Mouse (Mus musculus): Measurements from ENCODE around the gene Olfr177. TPM values are rescaled to one million over a fixed set of nuclear protein-coding genes. Genes with fewer than 3 reads are reported as not detected.

Olfr177 gene
- polyA plus RNA-seq (2015; fragmentation: Nextera tagmentation; extraction: Ambion mirVana), result not detected in 2 replicates

DNA sequence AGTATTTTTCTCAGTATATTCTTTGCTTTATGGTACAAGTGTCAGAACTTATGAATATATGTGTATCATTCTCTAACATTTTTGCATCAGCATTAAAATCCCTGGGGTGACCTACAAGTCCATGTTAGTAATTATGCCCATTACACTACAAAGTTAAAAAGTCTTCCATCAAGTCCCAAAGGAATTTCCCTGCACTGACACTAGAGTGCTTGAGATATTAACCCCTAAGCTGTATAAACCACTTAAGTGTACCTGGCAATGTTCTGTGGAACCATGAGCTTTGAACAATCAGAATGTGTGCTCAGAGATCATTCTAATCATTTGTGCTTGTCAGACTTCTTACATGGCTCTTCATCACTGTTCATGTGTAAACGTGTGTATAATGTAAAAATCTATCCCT lies at the start of gene Olfr177:
TSS of gene Olfr177 (minus strand) at position 101 of the 400 bp plus-strand sequence.
- Histone ChIP-seq H3K4me3 (replicated peaks) (no peak within 1 kb of the TSS), H3K27ac (replicated peaks) (no peak within 1 kb of the TSS), H3K9ac (replicated peaks) (no peak within 1 kb of the TSS), H3K4me2 (no peak within 1 kb of the TSS), H3K9me3 (replicated peaks) (no peaks in the 10 kb centered on the region), H3K36me3 (no peaks in the 10 kb centered on the region), H3K27me3 (replicated peaks) (no peaks in the 10 kb centered on the region), H3K4me1 (no peaks in the 10 kb centered on the region)
- WGBS, result 49% methylated on average over 1 of the region's 1 CpGs
- no peak for ATAC-seq (ENCODE audit: low FRiP score)

DNA sequence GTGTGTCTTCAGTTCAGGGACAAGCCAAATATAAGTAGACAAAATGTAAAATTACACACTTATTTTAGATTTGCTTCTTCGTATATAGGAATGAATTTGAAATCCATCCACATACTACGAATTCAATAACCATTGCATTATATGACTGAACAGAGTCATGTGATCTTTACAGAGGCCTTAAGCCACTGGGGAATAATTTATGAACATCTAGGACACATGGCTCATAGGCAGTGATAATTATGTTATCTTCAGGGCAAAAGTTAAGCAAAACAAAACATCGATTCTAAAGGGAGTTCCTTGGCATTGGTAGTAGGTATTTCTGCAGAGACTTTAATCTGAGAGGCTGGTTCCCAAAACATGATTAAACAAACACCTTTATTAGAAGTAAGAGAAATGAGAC lies 17.4 kb upstream of the Olfr177 start, which contains the start of gene Olfr178:
TSS of gene Olfr178 (minus strand) at position 101 of the 400 bp plus-strand sequence.
- no peaks in the 10 kb centered on the region for H3K9me3 ChIP-seq (replicated peaks)
- H3K4me3 ChIP-seq (replicated peaks), result no peak within 1 kb of the TSS
- H3K9ac ChIP-seq (replicated peaks), result no peak within 1 kb of the TSS
- H3K4me1 ChIP-seq, result no peaks in the 10 kb centered on the region
- H3K4me2 ChIP-seq, result no peak within 1 kb of the TSS
- no peak within 1 kb of the TSS for H3K27ac ChIP-seq (replicated peaks)
- ATAC-seq (ENCODE audit: low FRiP score), result no peak
- 92% methylated on average over 3 of the region's 3 CpGs for WGBS
- no peaks in the 10 kb centered on the region for H3K36me3 ChIP-seq
- no peaks in the 10 kb centered on the region for H3K27me3 ChIP-seq (replicated peaks)

- Histone ChIP-seq H3K36me3 (no peaks in the 10 kb centered on the region), H3K9me3 (replicated peaks) (no peaks in the 10 kb centered on the region), H3K9ac (replicated peaks) (no peak overlapping the region), H3K4me2 (no peak overlapping the region), H3K4me1 (no peaks in the 10 kb centered on the region), H3K27ac (replicated peaks) (no peak overlapping the region), H3K27me3 (replicated peaks) (no peaks in the 10 kb centered on the region), H3K4me3 (replicated peaks) (no peak overlapping the region)
- WGBS, result 92% methylated on average over 2 of the region's 2 CpGs
- ATAC-seq (ENCODE audit: low FRiP score), result no peak
Measured at GRCm38 (mm10) chr16:58884416-58884815, 9.8 kb upstream of the Olfr177 start.

- H3K9ac ChIP-seq (replicated peaks), result no peak overlapping the region
- H3K4me1 ChIP-seq, result no peaks in the 10 kb centered on the region
- ATAC-seq (ENCODE audit: low FRiP score), result no peak
- no peak overlapping the region for H3K4me2 ChIP-seq
- H3K27ac ChIP-seq (replicated peaks), result no peak overlapping the region
- no peak overlapping the region for H3K4me3 ChIP-seq (replicated peaks)
- H3K27me3 ChIP-seq (replicated peaks), result no peaks in the 10 kb centered on the region
- 73% methylated on average over 1 of the region's 1 CpGs for WGBS
- H3K9me3 ChIP-seq (replicated peaks), result no peaks in the 10 kb centered on the region
- no peaks in the 10 kb centered on the region for H3K36me3 ChIP-seq
Measured at GRCm38 (mm10) chr16:58861479-58861878, 13.1 kb downstream of the Olfr177 start.

DNA sequence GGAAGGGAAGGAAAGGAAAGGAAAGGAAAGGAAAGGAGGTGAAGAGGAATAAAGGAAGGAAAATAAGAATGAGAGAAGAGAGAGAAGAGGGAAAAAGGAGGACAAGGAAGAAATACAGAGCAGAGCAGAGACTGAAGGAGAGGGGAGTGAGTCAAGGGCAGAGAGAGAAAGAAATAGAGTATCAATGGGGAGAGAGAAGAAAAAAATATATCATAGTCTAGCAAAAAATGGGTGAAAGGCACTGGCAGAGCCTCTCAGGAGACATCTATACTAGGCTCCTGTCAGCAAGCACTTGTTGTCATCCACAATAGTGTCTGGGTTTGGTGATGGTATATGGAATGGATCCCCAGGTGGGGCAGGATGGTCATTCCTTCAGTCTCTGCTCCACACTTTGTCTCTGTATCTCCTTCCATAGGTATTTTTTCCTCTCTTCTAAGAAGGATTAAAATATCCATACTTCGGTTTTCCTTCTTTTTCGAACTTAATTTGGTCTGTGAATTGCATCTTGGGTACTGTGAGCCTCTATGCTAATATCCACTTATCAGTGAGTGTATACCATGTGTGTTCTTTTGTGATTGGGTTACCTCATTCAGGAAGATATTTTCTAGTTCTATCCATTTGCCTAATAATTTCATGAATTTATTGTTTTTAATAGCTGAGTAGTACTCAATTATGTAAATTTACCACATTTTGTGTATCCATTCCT lies 14.4 kb downstream of the Olfr177 start:
- no peak overlapping the region for H3K4me2 ChIP-seq
- H3K27ac ChIP-seq (replicated peaks), result no peak overlapping the region
- 89% methylated on average over 2 of the region's 2 CpGs for WGBS
- no peak overlapping the region for H3K9ac ChIP-seq (replicated peaks)
- H3K27me3 ChIP-seq (replicated peaks), result no peaks in the 10 kb centered on the region
- H3K9me3 ChIP-seq (replicated peaks), result no peaks in the 10 kb centered on the region
- no peaks in the 10 kb centered on the region for H3K4me1 ChIP-seq
- H3K36me3 ChIP-seq, result no peaks in the 10 kb centered on the region
- H3K4me3 ChIP-seq (replicated peaks), result no peak overlapping the region
- ATAC-seq (ENCODE audit: low FRiP score), result no peak

GRCm38 (mm10) chr16:58826732-58827319 lies 47.7 kb downstream of the Olfr177 start, which contains the start of gene Olfr175-ps1:
Gene Olfr175-ps1, minus strand, starts transcription at chr16:58826782.
- H3K27ac ChIP-seq (replicated peaks), result no peak within 1 kb of the TSS
- H3K9ac ChIP-seq (replicated peaks), result no peak within 1 kb of the TSS
- H3K4me2 ChIP-seq, result no peak within 1 kb of the TSS
- no peak within 1 kb of the TSS for H3K4me3 ChIP-seq (replicated peaks)
- no peaks in the 10 kb centered on the region for H3K9me3 ChIP-seq (replicated peaks)
- no peak for ATAC-seq (ENCODE audit: low FRiP score)
- 81% methylated on average over 1 of the region's 1 CpGs for WGBS
- H3K36me3 ChIP-seq, result no peaks in the 10 kb centered on the region
- no peaks in the 10 kb centered on the region for H3K4me1 ChIP-seq
- no peaks in the 10 kb centered on the region for H3K27me3 ChIP-seq (replicated peaks)

Other genes starting within 250 kb of the Olfr177 start
- gene E330017A01Rik, start 236.0 kb downstream of the Olfr177 start, polyA plus RNA-seq (2015; fragmentation: Nextera tagmentation; extraction: Ambion mirVana), result not detected in 2 replicates
- gene Cpox, start 204.5 kb downstream of the Olfr177 start, polyA plus RNA-seq (2015; fragmentation: Nextera tagmentation; extraction: Ambion mirVana), result 15.8 and 20.3 TPM in 2 replicates
- gene Gpr15, start 155.7 kb downstream of the Olfr177 start, polyA plus RNA-seq (2015; fragmentation: Nextera tagmentation; extraction: Ambion mirVana), result 0.56 TPM in 1 of 2 replicates, not detected in the other
- 141 TPM in 2 replicates for gene Cldnd1, start 146.9 kb downstream of the Olfr177 start, polyA plus RNA-seq (2015; fragmentation: Nextera tagmentation; extraction: Ambion mirVana)
- gene Olfr172, start 111.6 kb downstream of the Olfr177 start, polyA plus RNA-seq (2015; fragmentation: Nextera tagmentation; extraction: Ambion mirVana), result not detected in 2 replicates
- gene Olfr173, start 74.5 kb downstream of the Olfr177 start, polyA plus RNA-seq (2015; fragmentation: Nextera tagmentation; extraction: Ambion mirVana), result not detected in 2 replicates
- not detected in 2 replicates for gene Olfr175-ps1, start 48.0 kb downstream of the Olfr177 start, polyA plus RNA-seq (2015; fragmentation: Nextera tagmentation; extraction: Ambion mirVana)
- gene Olfr178, start 17.3 kb upstream of the Olfr177 start, polyA plus RNA-seq (2015; fragmentation: Nextera tagmentation; extraction: Ambion mirVana), result not detected in 2 replicates
- not detected in 2 replicates for gene Olfr181, start 54.0 kb upstream of the Olfr177 start, polyA plus RNA-seq (2015; fragmentation: Nextera tagmentation; extraction: Ambion mirVana)
- gene Olfr180, start 54.6 kb upstream of the Olfr177 start, polyA plus RNA-seq (2015; fragmentation: Nextera tagmentation; extraction: Ambion mirVana), result not detected in 2 replicates
- not detected in 2 replicates for gene Olfr183, start 120.6 kb upstream of the Olfr177 start, polyA plus RNA-seq (2015; fragmentation: Nextera tagmentation; extraction: Ambion mirVana)
- not detected in 2 replicates for gene Olfr186, start 155.5 kb upstream of the Olfr177 start, polyA plus RNA-seq (2015; fragmentation: Nextera tagmentation; extraction: Ambion mirVana)
- not detected in 2 replicates for gene Olfr187, start 165.0 kb upstream of the Olfr177 start, polyA plus RNA-seq (2015; fragmentation: Nextera tagmentation; extraction: Ambion mirVana)
- gene Olfr190, start 203.2 kb upstream of the Olfr177 start, polyA plus RNA-seq (2015; fragmentation: Nextera tagmentation; extraction: Ambion mirVana), result not detected in 2 replicates
- gene Olfr191, start 215.1 kb upstream of the Olfr177 start, polyA plus RNA-seq (2015; fragmentation: Nextera tagmentation; extraction: Ambion mirVana), result not detected in 2 replicates
- not detected in 2 replicates for gene Olfr193, start 237.1 kb upstream of the Olfr177 start, polyA plus RNA-seq (2015; fragmentation: Nextera tagmentation; extraction: Ambion mirVana)
- not detected in 2 replicates for gene Olfr194, start 246.3 kb upstream of the Olfr177 start, polyA plus RNA-seq (2015; fragmentation: Nextera tagmentation; extraction: Ambion mirVana)

Measured in neural tube, embryonic 15.5 days (tissue).